Comparison of ENCODE assay signal across 9 mouse cellular contexts in the genomic region with DNA sequence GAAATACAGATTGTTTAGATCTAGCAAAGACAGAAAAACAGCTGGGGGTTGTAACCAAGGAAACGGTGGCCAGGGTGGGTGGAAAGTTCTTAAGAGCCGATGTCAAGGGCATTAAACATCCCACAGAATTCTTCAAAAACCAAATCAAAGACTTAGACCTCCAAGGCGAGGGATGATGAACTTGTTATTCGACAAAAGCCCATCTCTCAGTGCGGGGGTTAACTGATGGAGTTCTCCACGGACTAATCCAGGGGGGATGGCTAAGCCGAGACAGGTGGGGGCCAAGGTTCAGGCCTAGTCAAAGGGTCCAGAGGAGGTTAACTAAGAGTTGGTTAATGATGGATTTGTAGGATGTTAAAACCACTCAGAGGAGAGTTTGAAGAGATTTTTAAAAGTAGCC. TPM values are rescaled to one million over a fixed set of nuclear protein-coding genes. Genes with fewer than 3 reads are reported as not detected.
DNase-seq lines count a peak whose midpoint lies in the region; ATAC-seq and TF ChIP-seq lines count a peak whose summit lies in the region.
"Had no signal": no experiment of that assay in that cellular context is flagged by ENCODE, and none has a peak within 500 bp of the region (broad histone marks: within the 10 kb centered on the region; RNA-seq: fewer than 3 reads in every experiment).

No protein-coding gene starts in this region.

- ATAC-seq in heart, embryonic 12.5 days (ENCODE audit: insufficient number of reproducible peaks, low FRiP score): no peak
- no peak for ATAC-seq in forebrain, embryonic 16.5 days
- no peak for ATAC-seq in liver, embryonic 15.5 days (ENCODE audit: insufficient read depth)
- ATAC-seq in frontal cortex, adult (ENCODE audit: low TSS enrichment): no peak

- H3K4me1 ChIP-seq in heart, embryonic 12.5 days (replicated peaks): peaks cover 19% of the 10 kb centered on the region
- peaks cover 0 to 15% of the 10 kb centered on the region in 2 experiments; a peak in 3 of 4 replicates for H3K4me1 ChIP-seq in MEL (ENCODE audit: control insufficient read depth in 1 of 2, insufficient read depth in 2 of 2, low read length in 2 of 2)
- peaks cover 17% of the 10 kb centered on the region for H3K4me1 ChIP-seq in forebrain, embryonic 16.5 days (replicated peaks; ENCODE audit: control insufficient read depth, insufficient read depth, low read length)
- peaks cover 47% of the 10 kb centered on the region for H3K4me1 ChIP-seq in liver, embryonic 15.5 days (replicated peaks)

- no peak for TF ChIP-seq EP300 in MEL (IDR thresholded peaks at IDR 0.05; ENCODE audit: low read depth in 1 of 2, low read length in 2 of 2)

- no peaks in the 10 kb centered on the region for H3K9me3 ChIP-seq in heart, embryonic 12.5 days (replicated peaks)
- H3K9me3 ChIP-seq in MEL (replicated peaks; ENCODE audit: insufficient read depth, low read length): no peaks in the 10 kb centered on the region
- H3K9me3 ChIP-seq in forebrain, embryonic 16.5 days (ENCODE audit: control insufficient read depth, low read length): no peaks in the 10 kb centered on the region
- no peaks in the 10 kb centered on the region for H3K9me3 ChIP-seq in liver, embryonic 15.5 days (replicated peaks)

- no peak for TF ChIP-seq RAD21 in MEL (IDR thresholded peaks at IDR 0.05; ENCODE audit: low read depth, low read length)

- H3K36me3 ChIP-seq in heart, embryonic 12.5 days: no peaks in the 10 kb centered on the region
- peaks cover 0 to 15% of the 10 kb centered on the region in 2 experiments; a peak in 2 of 4 replicates for H3K36me3 ChIP-seq in MEL (ENCODE audit: control insufficient read depth in 1 of 2, insufficient read depth in 2 of 2, low read length in 2 of 2)
- H3K36me3 ChIP-seq in forebrain, embryonic 16.5 days (ENCODE audit: control insufficient read depth, insufficient read depth): no peaks in the 10 kb centered on the region
- H3K36me3 ChIP-seq in liver, embryonic 15.5 days (replicated peaks): no peaks in the 10 kb centered on the region

- H3K27ac ChIP-seq in heart, embryonic 12.5 days (ENCODE audit: poor library complexity, severe bottlenecking): no peak overlapping the region
- H3K27ac ChIP-seq in MEL (ENCODE audit: control insufficient read depth, low read depth, low read length): no peak overlapping the region
- no peak overlapping the region for H3K27ac ChIP-seq in forebrain, embryonic 16.5 days (ENCODE audit: low read length)
- H3K27ac ChIP-seq in liver, embryonic 15.5 days (replicated peaks): peak overlapping the region; percentile 41; the same call in 1 of the 2 replicates

- H3K79me2 ChIP-seq in MEL (ENCODE audit: control insufficient read depth, insufficient read depth, low read length, poor library complexity): peaks cover 7% of the 10 kb centered on the region; the same call in 1 of the 2 replicates

- no peak overlapping the region for H3K9ac ChIP-seq in heart, embryonic 12.5 days
- H3K9ac ChIP-seq in MEL (ENCODE audit: control insufficient read depth, low read depth, low read length, poor library complexity, severe bottlenecking): no peak overlapping the region
- H3K9ac ChIP-seq in forebrain, embryonic 16.5 days (replicated peaks; ENCODE audit: low read depth, low read length): no peak overlapping the region
- no peak overlapping the region for H3K9ac ChIP-seq in liver, embryonic 15.5 days

- peak overlapping the region; percentile 51 for H3K4me2 ChIP-seq in heart, embryonic 12.5 days
- H3K4me2 ChIP-seq in forebrain, embryonic 16.5 days (ENCODE audit: low read length): peak overlapping the region; percentile 27
- H3K4me2 ChIP-seq in liver, embryonic 15.5 days: peak overlapping the region; percentile 76

- no peak for DNase-seq in heart, adult 18-20 months
- peak; percentile 32 for DNase-seq in MEL (ENCODE audit: low read depth, low spot score)
- no peak for DNase-seq in spleen, postnatal 36 days (ENCODE audit: low spot score in 2 of 2)
- DNase-seq in cerebellum, postnatal 36 days: no peak
- DNase-seq: cerebellum, postnatal 25 days had no signal

- 42% methylated on average over 7 of the region's 7 CpGs for WGBS in heart, embryonic 12.5 days
- 9% methylated on average over 7 of the region's 7 CpGs for WGBS in forebrain, embryonic 16.5 days
- WGBS in liver, embryonic 15.5 days (ENCODE audit: insufficient replicate concordance): 50% methylated on average over 7 of the region's 7 CpGs

- no peak for TF ChIP-seq CTCF in MEL (IDR thresholded peaks at IDR 0.05 in 2 of 3, conservative IDR thresholded peaks at IDR 0.05 in 1 of 3; ENCODE audit: control insufficient read depth in 1 of 3, insufficient read depth in 1 of 3, low read depth in 2 of 3, low read length in 3 of 3, poor library complexity in 1 of 3, severe bottlenecking in 1 of 3)

- H3K4me3 ChIP-seq in heart, embryonic 12.5 days: no peak overlapping the region
- peak overlapping the region; percentile 30 to 54; a peak in 2 of 4 replicates for H3K4me3 ChIP-seq in MEL (ENCODE audit: control insufficient read depth in 1 of 2, insufficient read depth in 1 of 2, low read depth in 2 of 2, low read length in 2 of 2)
- H3K4me3 ChIP-seq in forebrain, embryonic 16.5 days (replicated peaks; ENCODE audit: low read length): no peak overlapping the region
- H3K4me3 ChIP-seq in liver, embryonic 15.5 days (replicated peaks): peak overlapping the region; percentile 36

- no peak for TF ChIP-seq POLR2A in MEL (IDR thresholded peaks at IDR 0.05; ENCODE audit: control insufficient read depth in 1 of 2, insufficient read depth in 1 of 2, low read depth in 1 of 2, low read length in 2 of 2, poor library complexity in 1 of 2)

- no peaks in the 10 kb centered on the region; the same call in 1 of the 2 replicates for H3K27me3 ChIP-seq in heart, embryonic 12.5 days (replicated peaks)
- H3K27me3 ChIP-seq in MEL (ENCODE audit: control insufficient read depth in 1 of 2, insufficient read depth in 2 of 2, low read length in 2 of 2): no peaks in the 10 kb centered on the region
- H3K27me3 ChIP-seq in forebrain, embryonic 16.5 days (replicated peaks; ENCODE audit: control insufficient read depth, insufficient read depth, low read length): no peaks in the 10 kb centered on the region
- peaks cover 2% of the 10 kb centered on the region; the same call in 1 of the 2 replicates for H3K27me3 ChIP-seq in liver, embryonic 15.5 days

TF ChIP-seq in MEL, 35 proteins besides CTCF, POLR2A, EP300 and RAD21 (continues in another document):
- no peak for TF ChIP-seq SIN3A (IDR thresholded peaks at IDR 0.05; ENCODE audit: low read length)
- TF ChIP-seq JUND (IDR thresholded peaks at IDR 0.05; ENCODE audit: low read depth, low read length): no peak
- no peak for TF ChIP-seq ETS1 (IDR thresholded peaks at IDR 0.05; ENCODE audit: low read depth, low read length)
- TF ChIP-seq CHD2 (IDR thresholded peaks at IDR 0.05; ENCODE audit: low read length): no peak
- TF ChIP-seq USF2 (IDR thresholded peaks at IDR 0.05; ENCODE audit: borderline replicate concordance in 1 of 2, insufficient read depth in 1 of 2, low read depth in 1 of 2, low read length in 2 of 2): no peak
- no peak for TF ChIP-seq CHD1 (IDR thresholded peaks at IDR 0.05; ENCODE audit: low read depth, low read length)
- no peak for TF ChIP-seq UBTF (IDR thresholded peaks at IDR 0.05; ENCODE audit: borderline replicate concordance, insufficient read depth, low read depth, low read length)
- no peak for TF ChIP-seq ELF1 (IDR thresholded peaks at IDR 0.05; ENCODE audit: low read depth, low read length)
- no peak for TF ChIP-seq ZKSCAN1 (IDR thresholded peaks at IDR 0.05; ENCODE audit: low read depth, low read length)
- TF ChIP-seq NELFE (IDR thresholded peaks at IDR 0.05; ENCODE audit: low read depth, low read length): no peak
- TF ChIP-seq E2F4 (IDR thresholded peaks at IDR 0.05; ENCODE audit: borderline replicate concordance, low read depth, low read length): no peak
- TF ChIP-seq MAX (IDR thresholded peaks at IDR 0.05; ENCODE audit: low read length): no peak

RNA-seq across cellular contexts. Expression of gene Zfp692, which starts 3.3 kb away (rescaled TPM):
- polyA plus RNA-seq in heart, embryonic 12.5 days (2016; fragmentation: Nextera tagmentation; extraction: Ambion mirVana): 14.9 and 15.5 TPM in 2 replicates
- 1 to 10 TPM; 2.5 to 4.4 TPM for total RNA-seq in heart, adult 18-20 months (2021)
- total RNA-seq in MEL (2012; rRNA removed): 16.0 and 25.7 TPM in 2 replicates
- polyA plus RNA-seq in MEL (2012; ENCODE audit: insufficient read depth in 1 of 2, insufficient read length in 2 of 2, low read depth in 1 of 2, low replicate concordance in 2 of 2, missing spikeins in 1 of 2): 10 to 100 TPM in 1 of 2 experiments, not detected in 1; 38.0 TPM
- 30.8 and 42.9 TPM in 2 replicates for polyA plus RNA-seq in forebrain, embryonic 16.5 days (2015; fragmentation: Nextera tagmentation; extraction: Ambion mirVana)
- polyA plus RNA-seq in liver, embryonic 15.5 days (2015; fragmentation: Nextera tagmentation; extraction: Ambion mirVana): 9.4 and 11.5 TPM in 2 replicates

RNA-seq across cellular contexts. Expression of gene Zfp672, which starts 26.5 kb away (rescaled TPM):
- polyA plus RNA-seq in heart, embryonic 12.5 days (2016; fragmentation: Nextera tagmentation; extraction: Ambion mirVana): 32.4 and 33.6 TPM in 2 replicates
- total RNA-seq in heart, adult 18-20 months (2021): 10 to 100 TPM; 35.2 to 42.4 TPM
- 27.2 and 39.5 TPM in 2 replicates for total RNA-seq in MEL (2012; rRNA removed)
- 10 to 100 TPM in 1 of 2 experiments, not detected in 1; 22.6 TPM for polyA plus RNA-seq in MEL (2012; ENCODE audit: insufficient read depth in 1 of 2, insufficient read length in 2 of 2, low read depth in 1 of 2, low replicate concordance in 2 of 2, missing spikeins in 1 of 2)
- polyA plus RNA-seq in forebrain, embryonic 16.5 days (2015; fragmentation: Nextera tagmentation; extraction: Ambion mirVana): 39.8 and 43.1 TPM in 2 replicates
- polyA plus RNA-seq in liver, embryonic 15.5 days (2015; fragmentation: Nextera tagmentation; extraction: Ambion mirVana): 35.0 and 36.0 TPM in 2 replicates

RNA-seq across cellular contexts. Expression of gene Sh3bp5l, which starts 26.9 kb away (rescaled TPM):
- 26.6 and 27.8 TPM in 2 replicates for polyA plus RNA-seq in heart, embryonic 12.5 days (2016; fragmentation: Nextera tagmentation; extraction: Ambion mirVana)
- 10 to 100 TPM; 27.7 to 30.0 TPM for total RNA-seq in heart, adult 18-20 months (2021)
- 27.3 and 31.7 TPM in 2 replicates for total RNA-seq in MEL (2012; rRNA removed)
- 10 to 100 TPM in 1 of 2 experiments, not detected in 1; 32.8 TPM for polyA plus RNA-seq in MEL (2012; ENCODE audit: insufficient read depth in 1 of 2, insufficient read length in 2 of 2, low read depth in 1 of 2, low replicate concordance in 2 of 2, missing spikeins in 1 of 2)
- 56.6 and 56.9 TPM in 2 replicates for polyA plus RNA-seq in forebrain, embryonic 16.5 days (2015; fragmentation: Nextera tagmentation; extraction: Ambion mirVana)
- 16.7 and 19.0 TPM in 2 replicates for polyA plus RNA-seq in liver, embryonic 15.5 days (2015; fragmentation: Nextera tagmentation; extraction: Ambion mirVana)

RNA-seq across cellular contexts. Expression of gene 4930438A08Rik, which starts 29.0 kb away (rescaled TPM):
- polyA plus RNA-seq in heart, embryonic 12.5 days (2016; fragmentation: Nextera tagmentation; extraction: Ambion mirVana): not detected in 2 replicates
- total RNA-seq in heart, adult 18-20 months (2021): not detected
- not detected in 2 replicates for total RNA-seq in MEL (2012; rRNA removed)
- polyA plus RNA-seq in MEL (2012; ENCODE audit: insufficient read depth in 1 of 2, insufficient read length in 2 of 2, low read depth in 1 of 2, low replicate concordance in 2 of 2, missing spikeins in 1 of 2): not detected
- not detected in 2 replicates for polyA plus RNA-seq in forebrain, embryonic 16.5 days (2015; fragmentation: Nextera tagmentation; extraction: Ambion mirVana)
- polyA plus RNA-seq in liver, embryonic 15.5 days (2015; fragmentation: Nextera tagmentation; extraction: Ambion mirVana): 2.9 and 3.2 TPM in 2 replicates

Comparison
In these comparisons a context has a peak if more than half of its experiments do, and no peak if none do; other contexts are left out.
1. H3K4me3 ChIP-seq: peak in MEL (2 of 2) and liver, embryonic 15.5 days (single experiment); none in heart, embryonic 12.5 days (single experiment) and forebrain, embryonic 16.5 days (single experiment).
2. Peak in every context shown above with its lines, with median percentiles within 50 percentile points of each other: H3K4me2 ChIP-seq.